Comparison of ENCODE assay signal across 9 mouse cellular contexts in the genomic region with DNA sequence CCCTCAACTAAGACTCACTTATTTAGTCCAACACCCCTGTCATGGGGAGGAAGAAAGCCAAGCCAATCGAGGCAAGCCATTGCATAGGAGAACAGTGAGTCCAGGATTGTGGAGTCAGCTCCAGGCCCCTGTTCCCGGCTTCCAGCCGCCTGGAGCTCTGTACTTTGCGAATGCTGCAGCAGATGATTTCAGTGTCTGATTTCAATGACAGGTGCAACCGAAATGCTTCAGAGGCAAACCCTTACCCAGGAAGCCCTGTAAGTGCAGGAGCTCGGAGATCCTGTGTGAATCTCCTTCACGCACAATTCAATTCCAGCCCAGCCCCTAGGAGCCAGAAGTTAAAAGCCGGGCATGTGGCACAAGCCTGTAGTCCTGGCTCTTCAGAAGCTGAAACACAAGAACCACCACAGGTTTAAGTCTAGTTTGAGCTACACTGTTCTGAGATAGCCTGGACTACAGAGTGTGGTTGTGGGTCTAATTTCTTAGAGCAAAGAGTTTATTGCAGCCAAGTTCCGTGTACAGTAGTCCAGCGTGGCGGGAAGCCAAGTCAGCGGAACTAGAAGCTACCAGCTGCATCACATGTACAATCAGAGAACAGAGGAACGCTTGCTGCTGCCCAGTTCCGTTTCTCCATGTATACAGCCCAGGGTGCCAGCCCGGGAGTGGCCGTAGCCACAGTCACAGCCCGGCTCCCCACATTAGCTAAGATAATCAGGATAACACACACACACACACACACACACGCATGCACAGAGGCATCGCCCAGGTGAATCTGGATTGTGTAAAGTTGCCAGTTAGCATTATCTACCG. TPM values are rescaled to one million over a fixed set of nuclear protein-coding genes. Genes with fewer than 3 reads are reported as not detected.
DNase-seq lines count a peak whose midpoint lies in the region; ATAC-seq and TF ChIP-seq lines count a peak whose summit lies in the region.
"Had no signal": no experiment of that assay in that cellular context is flagged by ENCODE, and none has a peak within 500 bp of the region (broad histone marks: within the 10 kb centered on the region; RNA-seq: fewer than 3 reads in every experiment).

No protein-coding gene starts in this region.

- H3K9me3 ChIP-seq in limb, embryonic 12.5 days: peaks cover 9% of the 10 kb centered on the region; the same call in 1 of the 2 replicates
- H3K9me3 ChIP-seq in limb, embryonic 10.5 days (replicated peaks): no peaks in the 10 kb centered on the region
- no peaks in the 10 kb centered on the region for H3K9me3 ChIP-seq in forebrain, embryonic 14.5 days (replicated peaks; ENCODE audit: control insufficient read depth, low read length)

- no peaks in the 10 kb centered on the region for H3K36me3 ChIP-seq in limb, embryonic 12.5 days
- no peaks in the 10 kb centered on the region for H3K36me3 ChIP-seq in limb, embryonic 10.5 days
- H3K36me3 ChIP-seq in forebrain, embryonic 14.5 days (ENCODE audit: control insufficient read depth, insufficient read depth, low read length): no peaks in the 10 kb centered on the region

- peaks cover 4% of the 10 kb centered on the region for H3K4me1 ChIP-seq in limb, embryonic 12.5 days (replicated peaks)
- H3K4me1 ChIP-seq in limb, embryonic 10.5 days: peaks cover 7% of the 10 kb centered on the region
- H3K4me1 ChIP-seq in forebrain, embryonic 14.5 days (ENCODE audit: control insufficient read depth, insufficient read depth, low read length): no peaks in the 10 kb centered on the region; the same call in 1 of the 2 replicates

- ATAC-seq in limb, embryonic 12.5 days (ENCODE audit: insufficient number of reproducible peaks, insufficient read depth, low FRiP score, low TSS enrichment, low read depth): no peak
- ATAC-seq in forebrain, embryonic 14.5 days: no peak
- ATAC-seq in megakaryocyte progenitor cell, adult 5-6 weeks (replicated peaks; ENCODE audit: poor library complexity): no peak
- ATAC-seq: activated CD4-positive, CD25-positive, alpha-beta regulatory T cell, adult 4 months had no signal

- no peak overlapping the region for H3K4me3 ChIP-seq in limb, embryonic 12.5 days (replicated peaks)
- H3K4me3 ChIP-seq in limb, embryonic 10.5 days: no peak overlapping the region
- H3K4me3 ChIP-seq in forebrain, embryonic 14.5 days (ENCODE audit: low read depth, low read length): no peak overlapping the region

- 80% methylated on average over 20 of the region's 20 CpGs for WGBS in limb, embryonic 12.5 days
- WGBS in limb, embryonic 10.5 days: 88% methylated on average over 20 of the region's 20 CpGs
- 80% methylated on average over 20 of the region's 20 CpGs for WGBS in forebrain, embryonic 14.5 days

- H3K4me2 ChIP-seq in limb, embryonic 12.5 days: no peak overlapping the region
- H3K4me2 ChIP-seq in forebrain, embryonic 14.5 days (ENCODE audit: low read length): no peak overlapping the region

- no peak for TF ChIP-seq POLR2A in brain, embryonic 14.5 days (IDR thresholded peaks at IDR 0.05; ENCODE audit: borderline replicate concordance, extremely low read depth, insufficient read depth, insufficient read length, poor library complexity, severe bottlenecking)

- H3K9ac ChIP-seq in limb, embryonic 12.5 days (replicated peaks): no peak overlapping the region
- no peak overlapping the region for H3K9ac ChIP-seq in forebrain, embryonic 14.5 days (ENCODE audit: low read length)

- DNase-seq in heart, adult 11 months: peak; percentile 96
- no peak for DNase-seq in heart, adult 8-10 months (ENCODE audit: low spot score)
- DNase-seq in limb, embryonic 10.5 days (ENCODE audit: low spot score): no peak
- peak; percentile 69 for DNase-seq in brain, embryonic 14.5 days (ENCODE audit: low read depth)
- DNase-seq in forebrain, embryonic 14.5 days (ENCODE audit: low spot score): peak; percentile 34
- DNase-seq in spleen, adult 12 weeks (ENCODE audit: low spot score): no peak

- H3K27ac ChIP-seq in limb, embryonic 12.5 days: peak overlapping the region; percentile 45; the same call in 1 of the 2 replicates
- H3K27ac ChIP-seq in limb, embryonic 10.5 days: no peak overlapping the region
- H3K27ac ChIP-seq in forebrain, embryonic 14.5 days (ENCODE audit: low read depth, low read length): peak overlapping the region; percentile 63

- TF ChIP-seq CTCF in brain, embryonic 14.5 days (IDR thresholded peaks at IDR 0.05; ENCODE audit: borderline replicate concordance, extremely low read depth, insufficient read depth, insufficient read length): no peak

- no peaks in the 10 kb centered on the region for H3K27me3 ChIP-seq in limb, embryonic 12.5 days
- H3K27me3 ChIP-seq in limb, embryonic 10.5 days (ENCODE audit: low read depth, poor library complexity, severe bottlenecking): no peaks in the 10 kb centered on the region
- no peaks in the 10 kb centered on the region for H3K27me3 ChIP-seq in forebrain, embryonic 14.5 days (replicated peaks; ENCODE audit: control insufficient read depth, insufficient read depth, low read length)

RNA-seq across cellular contexts. Expression of gene Sept9, which starts 31.0 kb away (rescaled TPM):
- total RNA-seq in heart, adult 8-10 months (2022): 10 to 100 TPM; 26.5 to 38.8 (median 31.0) TPM
- polyA plus RNA-seq in limb, embryonic 12.5 days (2016; fragmentation: Nextera tagmentation; extraction: Ambion mirVana): 230 and 234 TPM in 2 replicates
- 265 and 282 TPM in 2 replicates for polyA plus RNA-seq in limb, embryonic 10.5 days (2016; fragmentation: Nextera tagmentation; extraction: Ambion mirVana)
- 39.3 and 64.3 TPM in 2 replicates for polyA plus RNA-seq in brain, embryonic 14.5 days (2012; rRNA removed)
- polyA plus RNA-seq in forebrain, embryonic 14.5 days (2014; fragmentation: Nextera tagmentation; extraction: Ambion mirVana): 113 and 119 TPM in 2 replicates
- total RNA-seq in megakaryocyte progenitor cell, adult 5-6 weeks (2015): 73.7 and 81.7 TPM in 2 replicates
- total RNA-seq in megakaryocyte progenitor cell, adult 5-6 weeks (2017): 140 and 159 TPM in 2 replicates

RNA-seq across cellular contexts. Expression of gene Sec14l1, which starts 53.5 kb away (rescaled TPM):
- 10 to 100 TPM; 61.1 to 74.3 (median 69.2) TPM for total RNA-seq in heart, adult 8-10 months (2022)
- 52.6 and 57.5 TPM in 2 replicates for polyA plus RNA-seq in limb, embryonic 12.5 days (2016; fragmentation: Nextera tagmentation; extraction: Ambion mirVana)
- polyA plus RNA-seq in limb, embryonic 10.5 days (2016; fragmentation: Nextera tagmentation; extraction: Ambion mirVana): 40.1 and 47.8 TPM in 2 replicates
- 77.4 and 90.5 TPM in 2 replicates for polyA plus RNA-seq in brain, embryonic 14.5 days (2012; rRNA removed)
- polyA plus RNA-seq in forebrain, embryonic 14.5 days (2014; fragmentation: Nextera tagmentation; extraction: Ambion mirVana): 43.6 and 56.3 TPM in 2 replicates
- total RNA-seq in megakaryocyte progenitor cell, adult 5-6 weeks (2015): 9.8 and 11.7 TPM in 2 replicates
- total RNA-seq in megakaryocyte progenitor cell, adult 5-6 weeks (2017): 11.4 and 12.9 TPM in 2 replicates

Comparison
In these comparisons a context has a peak if more than half of its experiments do, and no peak if none do; other contexts are left out.
1. DNase-seq: peak in heart, adult 11 months (single experiment), brain, embryonic 14.5 days (single experiment) and forebrain, embryonic 14.5 days (single experiment); none in heart, adult 8-10 months (single experiment), limb, embryonic 10.5 days (single experiment) and spleen, adult 12 weeks (single experiment).